Mouse (Mus musculus) left cerebral cortex, postnatal 4 days (tissue): ENCODE measurements at regions not wholly inside any gene's neighbourhood (a gene's known extent, or its start where the extent isn't known, plus 50 kb on each side); places are given as distances from the start of the nearest gene placed in this dataset.

Experiments
- DNase-seq: peaks from one replicate; pipeline ENCODE4 v3.0.0-alpha.2; 2022
- intact Hi-C: fragments of 180-260 bp; cut with DNase I; formaldehyde crosslinking; loops from one replicate; pipeline ENCODE4 v1.15.1; 2025

DNA sequence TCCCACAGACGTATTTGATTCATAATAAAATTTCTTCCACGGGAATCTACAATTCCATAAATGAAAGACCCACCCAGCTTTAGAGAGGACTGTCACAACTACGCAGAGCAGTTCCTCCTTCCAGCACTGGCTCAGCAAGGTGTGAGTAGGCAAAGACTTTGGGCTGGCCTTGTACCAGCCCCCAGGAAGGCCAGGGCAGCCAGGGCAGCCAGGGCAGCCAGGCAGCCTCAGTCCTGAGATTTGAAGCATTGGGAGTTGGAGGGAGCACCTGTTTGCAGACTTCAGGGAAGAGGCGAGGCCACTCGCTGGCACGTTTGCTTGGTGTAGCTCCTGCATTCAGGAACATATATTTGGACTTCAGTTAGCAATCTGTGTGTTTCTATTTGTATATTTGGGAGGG, 70.0 kb upstream of the Spaca7 start:
- intact Hi-C loops, result no loop called here
- no peak for DNase-seq

DNA sequence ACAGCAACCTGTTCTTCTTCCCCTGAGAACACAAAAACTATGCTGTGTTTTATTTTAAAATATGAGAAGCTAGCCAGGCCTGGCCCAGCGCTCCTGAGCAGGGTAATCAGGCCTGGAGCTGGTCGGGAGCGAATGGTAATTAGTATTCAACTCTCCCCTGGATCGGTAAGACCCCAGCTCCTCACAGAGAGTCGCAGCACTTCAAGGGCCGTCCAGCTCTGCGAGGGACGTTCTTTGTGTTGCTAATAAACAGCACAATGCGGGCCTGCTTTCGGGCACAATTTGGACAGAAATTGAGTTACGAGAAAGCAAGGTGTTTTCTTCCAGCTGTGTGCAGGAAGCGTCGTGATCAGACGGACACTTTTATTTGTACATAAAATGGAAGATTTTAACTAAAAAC, 69.5 kb upstream of the Spaca7 start:
- intact Hi-C loops, result no loop called here
- no peak for DNase-seq

DNA sequence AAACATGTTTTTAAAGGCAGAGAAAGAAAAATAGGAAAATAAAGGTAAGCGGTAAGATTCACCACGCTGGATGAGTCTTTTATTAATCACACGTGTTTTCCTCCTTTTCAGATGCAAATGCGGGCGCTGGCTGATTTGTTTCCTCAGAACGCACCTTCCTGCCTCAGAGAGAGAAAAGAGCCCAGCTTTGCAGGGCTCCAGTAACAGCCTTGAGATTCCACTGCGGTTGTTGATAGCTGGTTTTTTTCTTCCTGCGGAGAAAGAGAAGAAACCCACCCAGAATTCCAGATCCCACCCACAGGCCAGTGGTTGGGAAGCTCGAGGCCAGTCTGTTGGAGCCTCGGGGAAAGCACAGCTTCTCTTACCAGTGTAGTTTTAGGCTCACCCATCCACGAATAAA, 68.6 kb upstream of the Spaca7 start:
- intact Hi-C loops, result no loop called here
- no peak for DNase-seq

DNA sequence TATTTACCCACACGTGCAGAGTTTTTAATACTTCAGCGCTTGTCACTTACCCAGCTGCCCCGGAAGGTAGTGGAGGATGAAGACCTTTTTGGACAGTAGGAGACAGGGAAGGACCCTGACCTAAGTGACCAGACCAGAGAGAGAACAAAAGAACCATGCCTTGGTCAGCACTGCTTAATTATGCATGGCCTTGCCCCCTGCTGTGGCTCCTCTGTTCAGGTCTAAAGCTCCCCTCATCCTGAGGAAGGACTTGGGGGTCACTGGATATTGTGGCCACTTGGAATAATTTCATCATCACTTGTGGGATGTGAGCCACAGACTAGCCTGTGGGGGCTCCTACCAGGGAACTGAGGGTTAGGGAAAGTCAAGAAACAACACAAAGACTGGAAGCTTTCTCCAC, 68.1 kb upstream of the Spaca7 start:
- no peak for DNase-seq
- intact Hi-C loops, result no loop called here

DNA sequence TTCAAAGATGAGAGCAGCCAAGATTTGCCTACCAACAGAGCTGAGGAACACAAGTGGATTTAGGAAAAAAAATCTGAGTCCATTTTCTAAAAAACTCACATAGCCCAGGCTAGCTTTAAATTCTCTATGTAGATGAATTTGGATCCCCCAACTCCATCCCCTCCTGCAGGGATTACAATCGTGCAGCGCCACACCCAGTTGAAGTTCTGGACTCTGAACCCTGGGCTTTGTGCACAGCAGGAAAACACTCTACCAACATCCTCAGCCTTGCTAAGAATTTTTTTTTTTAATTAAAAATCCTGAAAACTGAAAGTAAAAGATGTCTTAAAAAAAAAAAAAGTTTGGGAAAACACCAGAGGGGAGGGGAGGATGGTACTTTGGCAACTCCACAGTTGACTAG, 62.6 kb upstream of the Spaca7 start:
- intact Hi-C loops, result no loop called here
- DNase-seq, result no peak

DNA sequence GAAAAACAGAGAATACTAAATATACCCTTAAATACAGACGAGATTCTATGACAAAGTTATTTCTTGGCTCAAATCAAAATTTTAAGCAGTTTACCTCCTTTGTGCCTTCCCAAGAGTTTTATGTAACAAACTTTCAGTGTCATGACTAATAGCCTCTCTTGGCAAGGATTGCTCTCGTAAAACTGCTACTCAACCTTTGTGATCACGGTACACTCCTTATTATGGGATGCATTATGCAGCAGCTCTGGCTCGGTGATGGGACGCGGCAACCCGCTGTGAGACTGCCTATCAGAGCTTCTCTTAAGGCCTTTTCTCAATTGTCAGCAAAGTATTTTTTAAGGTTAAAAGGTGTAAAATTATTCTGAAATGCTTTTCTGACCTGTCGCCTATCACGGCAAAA, 59.8 kb upstream of the Spaca7 start:
- intact Hi-C loops, result no loop called here
- DNase-seq, result no peak

DNA sequence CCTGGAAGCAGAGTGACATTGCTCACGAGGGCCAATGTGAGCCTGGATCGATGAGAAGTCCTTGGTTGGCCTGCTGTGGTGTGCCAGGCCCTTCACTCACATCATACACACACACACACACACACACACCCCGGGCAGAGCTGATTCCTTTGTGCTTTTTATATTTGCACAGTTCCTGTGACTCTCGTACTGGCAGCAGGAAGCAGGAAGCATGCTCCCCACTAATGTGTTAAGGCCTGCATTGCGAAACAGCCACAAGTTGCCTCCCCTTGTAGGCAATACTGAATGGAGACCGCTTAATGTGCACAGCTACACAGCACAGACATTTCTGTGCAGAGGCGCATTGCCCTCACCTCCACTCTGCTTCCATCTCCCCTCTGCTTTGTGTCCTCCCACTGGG, 58.7 kb upstream of the Spaca7 start:
- no peak for DNase-seq
- intact Hi-C loops, result no loop called here

DNA sequence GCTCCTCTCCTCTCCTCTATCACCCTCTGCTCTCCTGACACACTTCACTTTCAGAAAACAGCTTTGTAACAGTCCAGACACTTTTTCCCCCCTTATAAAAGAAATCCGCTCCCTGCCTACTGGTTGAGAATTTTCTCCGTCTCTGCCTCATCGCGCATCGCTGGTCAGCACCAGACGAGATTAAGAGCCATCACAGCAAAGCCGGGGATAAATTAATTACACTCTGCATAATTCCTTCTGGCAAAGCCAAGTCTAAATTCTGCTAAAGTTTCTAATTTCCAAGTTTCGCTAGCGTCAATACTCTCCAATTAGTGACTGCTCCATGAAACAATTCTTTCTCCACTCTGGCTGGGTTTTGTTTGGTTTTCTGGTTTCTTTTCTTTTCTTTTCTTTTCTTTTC, 51.2 kb upstream of the Spaca7 start:
- DNase-seq, result no peak

More for the DNA sequence above, 51.2 kb upstream of the Spaca7 start:
- intact Hi-C loops, result no loop called here
